Mouse (Mus musculus): ENCODE data around the gene Hes2. TPM values are rescaled to one million over a fixed set of nuclear protein-coding genes. Genes with fewer than 3 reads are reported as not detected.
A peak's percentile ranks its signal among the peaks of the same experiment; 100 is the strongest.

Hes2 gene
- polyA plus RNA-seq, 1 experiment from 2014 or later, result 1.0 TPM

GRCm38 (mm10) chr4:152165036-152165931 lies 6.6 kb downstream of the Hes2 start:
- Histone ChIP-seq H3K27ac (ENCODE audit: low read depth, low read length) (no peak overlapping the region), H3K4me2 (no peak overlapping the region), H3K27me3 (ENCODE audit: control insufficient read depth, insufficient read depth, low read length) (peaks cover 18% of the 10 kb centered on the region)

GRCm38 (mm10) chr4:152168052-152168451 lies 9.4 kb downstream of the Hes2 start:
- no peak for DNase-seq (ENCODE audit: low spot score, missing footprints)
- no peak for ATAC-seq (ENCODE audit: low FRiP score)
- H3K4me2 ChIP-seq, result no peak overlapping the region
- H3K9ac ChIP-seq (ENCODE audit: low read length), result no peak overlapping the region
- no peak overlapping the region for H3K4me3 ChIP-seq (ENCODE audit: low read depth, low read length)
- H3K27ac ChIP-seq (ENCODE audit: low read depth, low read length), result no peak overlapping the region
- 64% methylated on average over 8 of the region's 8 CpGs for WGBS
- no peaks in the 10 kb centered on the region for H3K4me1 ChIP-seq (ENCODE audit: control insufficient read depth, insufficient read depth, low read length)
- no peaks in the 10 kb centered on the region for H3K9me3 ChIP-seq (ENCODE audit: control insufficient read depth, low read length)
- no peaks in the 10 kb centered on the region for H3K27me3 ChIP-seq (ENCODE audit: control insufficient read depth, insufficient read depth, low read length)
- H3K36me3 ChIP-seq (ENCODE audit: control insufficient read depth, insufficient read depth, low read length), result no peaks in the 10 kb centered on the region

More at GRCm38 (mm10) chr4:152165036-152165931, 6.6 kb downstream of the Hes2 start:
- H3K4me1 ChIP-seq (ENCODE audit: control insufficient read depth, insufficient read depth, low read length), result no peaks in the 10 kb centered on the region
- no peaks in the 10 kb centered on the region for H3K9me3 ChIP-seq (ENCODE audit: control insufficient read depth, low read length)
- H3K36me3 ChIP-seq (ENCODE audit: control insufficient read depth, insufficient read depth, low read length), result no peaks in the 10 kb centered on the region
- WGBS, result 27% methylated on average over 22 of the region's 22 CpGs
- no peak overlapping the region for H3K4me3 ChIP-seq (ENCODE audit: low read depth, low read length)
- DNase-seq (ENCODE audit: low spot score, missing footprints) (peak; percentile 97), ATAC-seq (ENCODE audit: low FRiP score) (0 out of 2 replicates have a peak, but pooled peaks have one; percentile 19)
- H3K9ac ChIP-seq (ENCODE audit: low read length), result no peak overlapping the region

DNA sequence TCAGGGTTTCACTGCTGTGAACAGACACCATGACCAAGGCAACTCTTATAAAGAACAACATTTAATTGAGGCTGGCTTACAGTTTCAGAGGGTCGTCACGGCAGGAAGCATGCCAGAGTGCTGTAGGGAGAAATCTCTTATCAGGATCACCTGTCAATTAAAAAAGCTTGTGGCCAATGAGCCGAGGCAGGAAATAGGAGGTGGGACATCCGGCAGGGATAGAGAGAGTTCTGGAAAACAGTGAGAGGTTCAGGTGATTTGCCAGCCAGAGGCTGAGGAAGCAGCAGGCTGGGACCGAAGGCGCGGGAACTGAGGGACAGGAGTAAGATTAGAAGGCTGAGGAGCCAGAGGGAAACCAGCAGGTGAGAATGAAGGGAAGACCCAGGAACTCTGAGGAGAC lies 10.4 kb downstream of the Hes2 start:
- Histone ChIP-seq H3K4me2 (no peak overlapping the region), H3K4me1 (ENCODE audit: control insufficient read depth, insufficient read depth, low read length) (no peaks in the 10 kb centered on the region), H3K27me3 (ENCODE audit: control insufficient read depth, insufficient read depth, low read length) (no peaks in the 10 kb centered on the region), H3K9me3 (ENCODE audit: control insufficient read depth, low read length) (no peaks in the 10 kb centered on the region), H3K36me3 (ENCODE audit: control insufficient read depth, insufficient read depth, low read length) (no peaks in the 10 kb centered on the region), H3K9ac (ENCODE audit: low read length) (no peak overlapping the region), H3K27ac (ENCODE audit: low read depth, low read length) (no peak overlapping the region), H3K4me3 (ENCODE audit: low read depth, low read length) (no peak overlapping the region)
- WGBS, result 82% methylated on average over 7 of the region's 7 CpGs
- ATAC-seq (ENCODE audit: low FRiP score) (no peak), DNase-seq (ENCODE audit: low spot score, missing footprints) (no peak)

GRCm38 (mm10) chr4:152170286-152170685 lies 11.6 kb downstream of the Hes2 start:
- H3K4me1 ChIP-seq (ENCODE audit: control insufficient read depth, insufficient read depth, low read length), result no peaks in the 10 kb centered on the region
- H3K27ac ChIP-seq (ENCODE audit: low read depth, low read length), result no peak overlapping the region
- DNase-seq (ENCODE audit: low spot score, missing footprints) (no peak), ATAC-seq (ENCODE audit: low FRiP score) (no peak)
- H3K9me3 ChIP-seq (ENCODE audit: control insufficient read depth, low read length), result no peaks in the 10 kb centered on the region
- H3K27me3 ChIP-seq (ENCODE audit: control insufficient read depth, insufficient read depth, low read length), result no peaks in the 10 kb centered on the region; the same call in 1 of the 2 replicates
- H3K36me3 ChIP-seq (ENCODE audit: control insufficient read depth, insufficient read depth, low read length), result no peaks in the 10 kb centered on the region
- no peak overlapping the region for H3K9ac ChIP-seq (ENCODE audit: low read length)
- H3K4me3 ChIP-seq (ENCODE audit: low read depth, low read length), result no peak overlapping the region
- 80% methylated on average over 10 of the region's 10 CpGs for WGBS
- no peak overlapping the region for H3K4me2 ChIP-seq

- peaks cover 2% of the 10 kb centered on the region; the same call in 1 of the 2 replicates for H3K27me3 ChIP-seq (ENCODE audit: control insufficient read depth, insufficient read depth, low read length)
- DNase-seq (ENCODE audit: low spot score, missing footprints) (no peak), ATAC-seq (ENCODE audit: low FRiP score) (no peak)
- WGBS, result 85% methylated on average over 6 of the region's 6 CpGs
- H3K9me3 ChIP-seq (ENCODE audit: control insufficient read depth, low read length), result no peaks in the 10 kb centered on the region
- no peaks in the 10 kb centered on the region for H3K36me3 ChIP-seq (ENCODE audit: control insufficient read depth, insufficient read depth, low read length)
- H3K4me1 ChIP-seq (ENCODE audit: control insufficient read depth, insufficient read depth, low read length), result no peaks in the 10 kb centered on the region
- H3K9ac ChIP-seq (ENCODE audit: low read length), result no peak overlapping the region
- H3K27ac ChIP-seq (ENCODE audit: low read depth, low read length), result no peak overlapping the region
- H3K4me2 ChIP-seq, result no peak overlapping the region
- no peak overlapping the region for H3K4me3 ChIP-seq (ENCODE audit: low read depth, low read length)
These were observed 12.9 kb downstream of the Hes2 start for GRCm38 (mm10) chr4:152171543-152171942.

- H3K27ac ChIP-seq (ENCODE audit: low read depth, low read length), result no peak overlapping the region
- DNase-seq (ENCODE audit: low spot score, missing footprints), result peak; percentile 98
- no peaks in the 10 kb centered on the region for H3K9me3 ChIP-seq (ENCODE audit: control insufficient read depth, low read length)
- peaks cover 5% of the 10 kb centered on the region for H3K4me1 ChIP-seq (ENCODE audit: control insufficient read depth, insufficient read depth, low read length)
- no peak overlapping the region for H3K4me3 ChIP-seq (ENCODE audit: low read depth, low read length)
- no peaks in the 10 kb centered on the region for H3K36me3 ChIP-seq (ENCODE audit: control insufficient read depth, insufficient read depth, low read length)
- no peak for ATAC-seq (ENCODE audit: low FRiP score)
- H3K27me3 ChIP-seq (ENCODE audit: control insufficient read depth, insufficient read depth, low read length), result peaks cover 5% of the 10 kb centered on the region; the same call in 1 of the 2 replicates
- 0% methylated on average over 5 of the region's 5 CpGs for WGBS
- H3K4me2 ChIP-seq, result no peak overlapping the region
- no peak overlapping the region for H3K9ac ChIP-seq (ENCODE audit: low read length)
These were observed 14.4 kb downstream of the Hes2 start for GRCm38 (mm10) chr4:152173041-152173440.

GRCm38 (mm10) chr4:152173956-152174355 lies 15.3 kb downstream of the Hes2 start:
- 85% methylated on average over 9 of the region's 9 CpGs for WGBS
- Histone ChIP-seq H3K4me3 (ENCODE audit: low read depth, low read length) (no peak overlapping the region), H3K36me3 (ENCODE audit: control insufficient read depth, insufficient read depth, low read length) (no peaks in the 10 kb centered on the region), H3K9me3 (ENCODE audit: control insufficient read depth, low read length) (no peaks in the 10 kb centered on the region), H3K27ac (ENCODE audit: low read depth, low read length) (no peak overlapping the region), H3K4me1 (ENCODE audit: control insufficient read depth, insufficient read depth, low read length) (peaks cover 10% of the 10 kb centered on the region), H3K9ac (ENCODE audit: low read length) (no peak overlapping the region), H3K4me2 (no peak overlapping the region), H3K27me3 (ENCODE audit: control insufficient read depth, insufficient read depth, low read length) (peaks cover 5% of the 10 kb centered on the region; the same call in 1 of the 2 replicates)
- ATAC-seq (ENCODE audit: low FRiP score) (no peak), DNase-seq (ENCODE audit: low spot score, missing footprints) (no peak)

- H3K4me2 ChIP-seq, result no peak overlapping the region
- H3K27me3 ChIP-seq (ENCODE audit: control insufficient read depth, insufficient read depth, low read length), result peaks cover 5% of the 10 kb centered on the region; the same call in 1 of the 2 replicates
- H3K9me3 ChIP-seq (ENCODE audit: control insufficient read depth, low read length), result no peaks in the 10 kb centered on the region
- H3K4me3 ChIP-seq (ENCODE audit: low read depth, low read length), result no peak overlapping the region
- no peak overlapping the region for H3K9ac ChIP-seq (ENCODE audit: low read length)
- WGBS, result 76% methylated on average over 3 of the region's 3 CpGs
- H3K27ac ChIP-seq (ENCODE audit: low read depth, low read length), result no peak overlapping the region
- H3K4me1 ChIP-seq (ENCODE audit: control insufficient read depth, insufficient read depth, low read length), result peaks cover 17% of the 10 kb centered on the region
- DNase-seq (ENCODE audit: low spot score, missing footprints) (no peak), ATAC-seq (ENCODE audit: low FRiP score) (no peak)
- H3K36me3 ChIP-seq (ENCODE audit: control insufficient read depth, insufficient read depth, low read length), result no peaks in the 10 kb centered on the region
These were observed 18.0 kb downstream of the Hes2 start for GRCm38 (mm10) chr4:152176638-152177037.

GRCm38 (mm10) chr4:152177174-152177536 lies 18.5 kb downstream of the Hes2 start:
- ATAC-seq (ENCODE audit: low FRiP score) (no peak), DNase-seq (ENCODE audit: low spot score, missing footprints) (no peak)
- H3K9me3 ChIP-seq (ENCODE audit: control insufficient read depth, low read length), result no peaks in the 10 kb centered on the region
- H3K27ac ChIP-seq (ENCODE audit: low read depth, low read length), result no peak overlapping the region
- H3K4me1 ChIP-seq (ENCODE audit: control insufficient read depth, insufficient read depth, low read length), result peaks cover 17% of the 10 kb centered on the region
- H3K9ac ChIP-seq (ENCODE audit: low read length), result peak overlapping the region; percentile 85
- H3K4me2 ChIP-seq, result peak overlapping the region; percentile 91
- 67% methylated on average over 6 of the region's 6 CpGs for WGBS
- peak overlapping the region; percentile 69 for H3K4me3 ChIP-seq (ENCODE audit: low read depth, low read length)
- no peaks in the 10 kb centered on the region for H3K36me3 ChIP-seq (ENCODE audit: control insufficient read depth, insufficient read depth, low read length)
- peaks cover 5% of the 10 kb centered on the region; the same call in 1 of the 2 replicates for H3K27me3 ChIP-seq (ENCODE audit: control insufficient read depth, insufficient read depth, low read length)

Measured in midbrain, embryonic 11.5 days (tissue).